Mouse (Mus musculus) layer of hippocampus, adult 9-11 months (tissue): Measurements from ENCODE around the gene Slc12a9.
A peak's percentile ranks its signal among the peaks of the same experiment; 100 is the strongest.

Experiments used
- DNase-seq: peaks from one replicate; pipeline ENCODE4 v3.0.0; 2022

Slc12a9 gene

GRCm38 (mm10) chr5:137333512-137334174, at the start of gene Slc12a9:
Slc12a9 (minus strand) TSS chr5:137333597.
- peak; percentile 95 for DNase-seq

GRCm38 (mm10) chr5:137381152-137381551, 47.8 kb upstream of the Slc12a9 start:
- peak; percentile 43 for DNase-seq

GRCm38 (mm10) chr5:137377603-137378002, 44.2 kb upstream of the Slc12a9 start:
- DNase-seq = no peak

- no peak for DNase-seq
These were observed 43.8 kb upstream of the Slc12a9 start for GRCm38 (mm10) chr5:137377176-137377575.

GRCm38 (mm10) chr5:137376722-137377121, 43.3 kb upstream of the Slc12a9 start:
- no peak for DNase-seq

GRCm38 (mm10) chr5:137376198-137376597, 42.8 kb upstream of the Slc12a9 start:
- no peak for DNase-seq

- no peak for DNase-seq
These were observed 42.2 kb upstream of the Slc12a9 start for GRCm38 (mm10) chr5:137375627-137376026.

- no peak for DNase-seq
These were observed 41.2 kb upstream of the Slc12a9 start for GRCm38 (mm10) chr5:137374521-137375080.

- DNase-seq = no peak
These were observed 40.1 kb upstream of the Slc12a9 start for GRCm38 (mm10) chr5:137373371-137373950.

GRCm38 (mm10) chr5:137369665-137370064, 36.3 kb upstream of the Slc12a9 start:
- DNase-seq = no peak

- DNase-seq = no peak
These were observed 25.0 kb upstream of the Slc12a9 start for GRCm38 (mm10) chr5:137358382-137358781.

GRCm38 (mm10) chr5:137354091-137354490, 20.7 kb upstream of the Slc12a9 start:
- DNase-seq = no peak

- no peak for DNase-seq
These were observed 18.9 kb upstream of the Slc12a9 start for GRCm38 (mm10) chr5:137352011-137352975.

- no peak for DNase-seq
These were observed 18.0 kb upstream of the Slc12a9 start for GRCm38 (mm10) chr5:137351394-137351793.

GRCm38 (mm10) chr5:137351058-137351380, 17.6 kb upstream of the Slc12a9 start:
- DNase-seq = no peak

- DNase-seq = no peak
These were observed 17.0 kb upstream of the Slc12a9 start for GRCm38 (mm10) chr5:137350205-137351057.

GRCm38 (mm10) chr5:137349384-137350204, 16.2 kb upstream of the Slc12a9 start, which contains the start of gene Ephb4:
Ephb4 (plus strand) TSS chr5:137350109.
- peak; percentile 64 for DNase-seq

GRCm38 (mm10) chr5:137348482-137349383, 15.3 kb upstream of the Slc12a9 start:
- no peak for DNase-seq

GRCm38 (mm10) chr5:137347856-137348255, 14.5 kb upstream of the Slc12a9 start:
- no peak for DNase-seq

GRCm38 (mm10) chr5:137346983-137347382, 13.6 kb upstream of the Slc12a9 start:
- no peak for DNase-seq
